Mouse (Mus musculus) natural killer cell, adult 2 months (primary cell): ENCODE measurements around the gene Shpk.

ENCODE experiments used
- DNase-seq, 2 experiments: peaks; one replicate each; pipeline ENCODE4 v3.0.0; 2022; ENCODE audit warnings: low spot score in 2 of 2

The Shpk gene

GRCm38 (mm10) chr11:73199230-73199712 is at the start of gene Shpk:
Gene Shpk, plus strand, starts transcription at chr11:73199460.
- DNase-seq: peak; percentile 94 to 95

DNA sequence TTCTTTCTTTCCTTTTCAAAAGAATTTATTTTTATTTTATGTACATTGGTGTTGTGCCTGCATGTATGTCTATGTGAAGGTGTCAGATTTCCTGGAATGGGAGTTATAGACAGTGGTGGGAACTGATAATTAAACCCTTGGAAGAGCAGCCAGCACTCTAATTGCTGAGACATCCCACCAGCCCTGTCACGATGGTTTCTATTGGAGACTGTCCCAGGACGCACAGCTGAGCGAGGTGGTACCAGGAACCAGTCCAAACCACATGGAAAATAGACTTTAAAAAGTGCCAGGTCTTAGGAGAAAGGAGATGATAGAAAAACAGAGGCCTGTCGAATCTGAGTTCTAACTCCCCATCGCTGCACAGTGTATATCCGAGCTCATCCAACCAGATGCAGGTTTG is 44.2 kb upstream of the Shpk start:
- no peak for DNase-seq

DNA sequence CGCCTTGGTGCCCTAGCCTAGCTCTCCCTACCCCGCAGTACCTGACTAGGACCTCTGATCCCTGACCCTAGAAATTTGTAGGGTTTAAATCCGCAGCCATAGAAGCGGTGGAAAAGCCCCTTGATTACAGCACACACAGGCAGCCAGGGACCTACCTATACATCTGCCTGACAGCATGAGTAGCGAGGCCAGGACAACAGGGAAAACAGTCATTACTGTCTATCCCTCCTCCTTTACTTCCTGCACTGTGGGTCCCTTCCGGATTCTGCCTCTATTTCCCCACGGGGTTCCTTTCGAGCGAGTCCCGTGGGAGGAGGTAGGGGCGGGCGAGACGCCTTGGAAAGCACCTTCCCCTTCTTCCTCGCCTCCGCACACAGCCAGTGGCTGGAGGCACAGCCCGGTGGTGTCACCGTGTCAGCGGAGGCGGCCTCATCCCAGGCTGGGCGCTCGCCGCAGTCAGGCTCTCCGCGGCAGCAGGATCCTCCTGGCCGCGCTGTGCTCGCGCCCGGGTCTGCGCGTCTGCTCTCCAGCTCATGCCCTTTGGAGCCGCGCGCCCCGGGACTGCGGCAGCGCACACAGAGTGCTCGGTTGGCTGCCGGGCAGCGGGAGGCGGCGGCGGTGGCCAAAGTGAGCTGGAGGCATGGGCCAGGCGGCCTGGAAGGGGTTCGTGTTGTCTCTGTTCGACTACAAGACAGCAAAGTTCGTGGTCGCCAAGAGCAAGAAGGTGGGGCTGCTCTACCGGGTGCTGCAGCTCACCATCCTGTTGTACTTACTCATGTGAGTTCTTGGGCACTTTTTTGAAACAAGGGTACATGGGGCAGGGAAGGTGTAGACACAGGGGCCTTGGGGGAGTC is 39.1 kb upstream of the Shpk start, which contains the start of gene P2rx5:
P2rx5 (plus strand) TSS at position 465 of the 854 bp plus-strand sequence.
- no peak for DNase-seq

DNA sequence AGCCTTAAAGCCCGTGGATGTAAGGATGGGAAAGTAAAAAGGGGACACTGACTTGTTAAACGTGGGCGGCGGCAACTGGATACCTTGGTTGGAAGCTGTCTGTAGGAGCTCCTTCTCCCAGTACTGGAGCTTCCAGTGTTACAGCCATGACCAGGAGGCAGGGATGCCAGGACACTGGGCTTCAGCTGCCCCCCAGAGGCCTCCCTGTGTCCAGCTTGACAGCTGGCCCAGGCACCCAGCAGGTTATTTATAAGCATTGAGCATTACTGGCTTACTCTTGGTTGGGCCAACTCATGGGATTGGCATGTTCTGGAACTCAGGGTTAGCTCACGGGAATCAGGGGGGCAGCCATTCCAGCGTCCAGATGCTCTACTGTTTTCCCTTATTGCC is 38.5 kb upstream of the Shpk start:
- no peak for DNase-seq

DNA sequence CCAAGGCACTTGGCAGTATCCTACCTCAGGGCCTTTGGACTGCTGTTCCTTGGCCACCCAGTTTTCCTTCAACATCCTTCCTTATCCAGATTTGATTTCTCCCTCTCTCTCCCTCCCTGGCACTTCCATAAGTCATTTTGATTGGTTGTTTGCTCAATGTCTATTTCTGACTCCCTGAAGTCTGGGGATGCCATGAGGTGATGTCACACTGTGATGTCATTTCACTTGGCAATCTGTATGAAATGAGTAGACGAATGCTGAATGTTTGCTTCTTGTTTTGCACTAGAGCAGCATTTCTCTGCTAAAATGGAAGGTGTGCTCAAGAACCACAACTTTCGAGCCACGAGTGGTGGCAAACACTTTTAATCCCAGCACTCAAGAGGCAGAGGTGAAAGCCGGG is 37.6 kb upstream of the Shpk start:
- no peak for DNase-seq

DNA sequence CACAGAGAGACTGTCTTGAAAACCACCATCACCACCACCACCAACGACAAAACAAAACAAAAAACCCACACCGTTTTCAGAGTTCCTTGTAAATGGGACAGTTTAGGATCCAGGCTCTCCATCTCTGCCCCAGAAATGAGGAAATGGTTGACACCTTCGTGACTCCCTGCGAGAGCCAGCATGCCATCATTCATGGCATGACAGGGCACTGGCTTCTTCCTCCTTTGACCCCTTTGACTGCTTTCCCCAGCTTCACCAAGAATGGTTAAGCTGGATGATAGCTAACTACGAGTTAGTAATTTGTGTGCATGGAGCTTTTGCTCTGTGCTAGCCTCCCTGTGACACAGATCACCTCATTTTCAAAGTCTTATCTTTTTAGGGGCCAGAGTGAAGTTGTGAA is 37.0 kb upstream of the Shpk start:
- no peak for DNase-seq

- no peak for DNase-seq
Observed at GRCm38 (mm10) chr11:73168071-73168470, 31.2 kb upstream of the Shpk start.

- DNase-seq: no peak
Observed at GRCm38 (mm10) chr11:73168576-73168975, 30.7 kb upstream of the Shpk start.

GRCm38 (mm10) chr11:73169231-73169630 is 30.0 kb upstream of the Shpk start:
- DNase-seq: peak; percentile 26 to 52

- no peak for DNase-seq
Observed at GRCm38 (mm10) chr11:73172186-73172585, 27.1 kb upstream of the Shpk start.

- DNase-seq: peak in 1 of 2 experiments; percentile 15
Observed at GRCm38 (mm10) chr11:73175612-73176011, 23.6 kb upstream of the Shpk start.

- DNase-seq: no peak
Observed at GRCm38 (mm10) chr11:73176186-73176585, 23.1 kb upstream of the Shpk start.

GRCm38 (mm10) chr11:73176608-73177508 is 22.4 kb upstream of the Shpk start, which contains the start of the genes Emc6 and Tax1bp3:
Gene Emc6, minus strand, starts transcription at chr11:73177037.
Gene Tax1bp3, plus strand, starts transcription at chr11:73177083.
- DNase-seq: peak; percentile 94 to 96

- peak in 1 of 2 experiments; percentile 11 for DNase-seq
Observed at GRCm38 (mm10) chr11:73177509-73177875, 21.8 kb upstream of the Shpk start.

DNA sequence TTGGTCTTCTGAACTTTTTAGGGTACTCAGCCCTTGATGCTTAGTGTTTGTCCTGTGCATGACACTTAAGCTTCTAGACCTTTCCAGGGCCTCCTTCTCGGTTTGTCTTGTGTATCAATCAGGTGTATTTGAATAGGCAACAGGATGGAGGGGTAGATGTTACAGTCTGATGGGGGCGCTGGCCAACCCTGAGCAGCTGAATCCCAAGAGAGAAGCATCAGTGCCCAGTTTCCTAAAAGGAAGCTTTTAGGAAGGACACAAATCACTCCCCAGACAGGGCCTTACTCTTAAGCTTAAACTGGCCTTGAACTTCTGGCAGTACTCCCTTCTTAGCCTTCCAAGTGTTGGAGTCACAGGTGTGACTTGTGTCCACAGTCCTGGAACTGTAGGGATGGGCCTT is 21.4 kb upstream of the Shpk start:
- DNase-seq: no peak

GRCm38 (mm10) chr11:73185872-73186615 is 13.2 kb upstream of the Shpk start:
- no peak for DNase-seq

DNA sequence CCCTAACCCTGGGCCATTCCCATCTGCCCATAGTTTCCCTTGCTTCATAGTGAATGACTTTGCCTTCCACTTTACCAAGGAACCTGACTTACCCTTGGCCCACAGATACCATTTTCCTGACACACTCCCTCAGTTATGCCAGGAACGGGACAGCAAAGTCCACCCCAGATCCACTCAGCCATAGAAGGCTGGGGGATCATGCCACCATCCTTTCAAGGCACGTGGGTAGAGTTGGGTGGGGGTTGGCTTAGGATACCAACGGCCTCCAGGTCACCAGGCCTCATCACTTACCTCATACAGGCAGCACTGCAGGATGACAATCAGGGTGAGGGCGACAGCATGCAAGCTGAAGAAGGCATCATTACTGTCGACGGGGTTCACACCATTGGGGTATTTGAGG is 12.0 kb upstream of the Shpk start:
- DNase-seq: no peak

- no peak for DNase-seq
Observed at GRCm38 (mm10) chr11:73193047-73193446, 6.2 kb upstream of the Shpk start.

DNA sequence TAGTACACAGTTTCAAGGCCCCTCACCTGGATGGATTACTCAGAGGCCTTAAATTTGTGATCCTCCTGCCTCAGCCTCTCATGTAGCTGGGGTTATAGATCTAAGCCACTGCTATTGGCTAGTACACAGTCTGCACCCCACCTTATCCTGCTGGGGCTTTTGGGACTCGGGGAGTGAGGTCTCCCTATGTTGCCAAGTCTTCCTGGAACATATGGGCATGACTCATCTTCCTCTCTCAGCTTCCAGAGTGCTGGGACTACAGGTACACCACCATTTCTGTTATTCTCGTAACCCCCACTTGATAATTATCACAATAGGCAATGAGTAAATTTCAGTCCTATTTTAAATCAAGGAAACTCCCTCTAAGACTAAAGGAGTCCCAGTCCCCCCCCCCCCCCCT is 4.8 kb upstream of the Shpk start:
- DNase-seq: no peak

DNA sequence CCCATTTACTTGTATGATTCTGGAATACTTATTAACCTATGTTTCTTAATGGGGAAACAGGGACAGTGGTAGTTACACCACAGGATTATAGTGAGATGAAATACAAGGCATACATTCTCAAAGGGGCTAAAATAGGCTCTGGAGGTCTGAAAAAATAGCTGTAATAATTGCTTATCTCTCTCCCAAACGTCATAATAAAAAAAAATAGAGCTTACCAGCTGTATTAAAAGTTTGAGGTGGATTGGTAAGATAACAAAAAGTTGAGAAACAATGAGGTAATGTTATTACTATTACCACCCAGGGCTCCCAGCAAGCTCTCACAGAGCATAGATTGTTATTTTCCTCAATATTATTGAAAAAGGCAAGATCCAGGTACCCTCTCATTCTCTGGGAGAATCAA is 1.1 kb upstream of the Shpk start:
- no peak for DNase-seq

GRCm38 (mm10) chr11:73198603-73199229 is 544 bp upstream of the Shpk start, which contains the start of gene Ctns:
Gene Ctns, minus strand, starts transcription at chr11:73199042.
- peak; percentile 83 to 86 for DNase-seq
